Mouse (Mus musculus): ENCODE measurements at regions not wholly inside any gene's neighbourhood (a gene's known extent, or its start where the extent isn't known, plus 50 kb on each side); places are given as distances from the start of the nearest gene placed in this dataset.

GRCm38 (mm10) chr14:80485149-80485548 lies 501.3 kb downstream of the Olfm4 start:
- TF ChIP-seq CTCF (IDR thresholded peaks at IDR 0.05) (no peak), EP300 (IDR thresholded peaks at IDR 0.05; ENCODE audit: insufficient read depth, low read depth, low read length) (no peak)
